In genomic region chr2:122737894-122738830, GRCm38 (mm10) we compare ENCODE assay signal across 8 mouse cellular contexts. TPM values are rescaled to one million over a fixed set of nuclear protein-coding genes. Genes with fewer than 3 reads are reported as not detected.
DNase-seq lines count a peak whose midpoint lies in the region; ATAC-seq lines count a peak whose summit lies in the region.

Gene Bloc1s6 (plus strand): TSS chr2:122738503.

- peaks cover 8% of the 10 kb centered on the region for H3K4me1 ChIP-seq in intestine, embryonic 14.5 days (replicated peaks; ENCODE audit: control insufficient read depth, insufficient read depth, low read length)

- H3K9me3 ChIP-seq in intestine, embryonic 14.5 days (ENCODE audit: control insufficient read depth, low read length), result no peaks in the 10 kb centered on the region

- peaks cover 3% of the 10 kb centered on the region; the same call in 1 of the 2 replicates for H3K27me3 ChIP-seq in intestine, embryonic 14.5 days (replicated peaks; ENCODE audit: control insufficient read depth, insufficient read depth, low read length)

- intact Hi-C loops in left cerebral cortex, postnatal 14 days (cut with DNase I), result loop anchor here (1.0 kb wide), 1 partner anchor 36 kb away; the partner anchor contains the start of gene Slc30a4

- peak; percentile 78 to 83 for DNase-seq in adrenal gland, adult 18-20 months (ENCODE audit: low spot score in 2 of 2)
- peak; percentile 95 for DNase-seq in embryo, embryonic 11 days
- DNase-seq in gastrocnemius, postnatal 25 days, result peak; percentile 90
- DNase-seq in intestine, embryonic 14.5 days (ENCODE audit: low spot score), result peak; percentile 97
- DNase-seq in left cerebral cortex, postnatal 14 days (ENCODE audit: low spot score in 2 of 2), result peak; percentile 94 to 96
- peak; percentile 95 for DNase-seq in mesoderm, embryonic 11.5 days (ENCODE audit: low read depth, low spot score)
- DNase-seq in right cerebral cortex, postnatal 36 days (ENCODE audit: low spot score in 2 of 2), result peak; percentile 91 to 93
- DNase-seq in yolk sac, embryonic 10.5 days (ENCODE audit: low spot score), result peak; percentile 90

- peak within 1 kb of the TSS; percentile 80 for H3K4me3 ChIP-seq in intestine, embryonic 14.5 days (ENCODE audit: low read depth, low read length)

- peak within 1 kb of the TSS; percentile 74 for H3K9ac ChIP-seq in intestine, embryonic 14.5 days (ENCODE audit: low read length)

- H3K36me3 ChIP-seq in intestine, embryonic 14.5 days (ENCODE audit: control insufficient read depth, insufficient read depth, low read length), result no peaks in the 10 kb centered on the region

- peak within 1 kb of the TSS; percentile 83 for H3K4me2 ChIP-seq in intestine, embryonic 14.5 days (ENCODE audit: low read length)

- peak within 1 kb of the TSS; percentile 75 for H3K27ac ChIP-seq in intestine, embryonic 14.5 days (ENCODE audit: low read depth)

- 1% methylated on average over 48 of the region's 59 CpGs for WGBS in intestine, embryonic 14.5 days

- ATAC-seq in intestine, embryonic 14.5 days (replicated peaks; ENCODE audit: low FRiP score, low TSS enrichment, low read depth), result peak; percentile 92

RNA-seq across cellular contexts. Expression of gene Bloc1s6, which starts in this region (rescaled TPM):
- 10 to 100 TPM; 22.0 to 30.6 TPM for total RNA-seq in adrenal gland, adult 18-20 months (2021)
- 10 to 100 TPM; 14.7 to 17.2 TPM for total RNA-seq in gastrocnemius, postnatal 25 days (2021)
- polyA plus RNA-seq in intestine, embryonic 14.5 days (2014; fragmentation: Nextera tagmentation; extraction: Ambion mirVana), result 49.6 and 53.9 TPM in 2 replicates
- total RNA-seq in left cerebral cortex, postnatal 14 days (2021), result 10 to 100 TPM; 38.6 to 40.1 TPM

Comparison
In these comparisons a context has a peak if more than half of its experiments do, and no peak if none do; other contexts are left out.
1. Peak in every context shown above with its lines: DNase-seq, ATAC-seq, H3K4me3 ChIP-seq and H3K27ac ChIP-seq.